Mouse (Mus musculus) liver, embryonic 16.5 days (tissue): Measurements from ENCODE around the gene Ifi214. TPM values are rescaled to one million over a fixed set of nuclear protein-coding genes. Genes with fewer than 3 reads are reported as not detected.
"Not testable (repeated sequence)": the region's sequence is repeated elsewhere in the genome, so short reads cannot be mapped to it uniquely, and the experiment has no call there.

ENCODE experiments used
- ATAC-seq: fragments of 200-750 bp; cut with Nextera tagmentation; 2 replicates; pipeline ENCODE4 v1.8.0; 2017; ENCODE audit warnings: low read depth, mild to moderate bottlenecking, moderate number of reproducible peaks, moderate library complexity
- H3K27ac ChIP-seq: fragments of 300-500 bp; sonication (generic); 2 replicates; pipeline ENCODE4 v1.5.1; 2014; ENCODE audit warnings: mild to moderate bottlenecking, low read length
- H3K27me3 ChIP-seq: fragments of 300-500 bp; sonication (generic); 2 replicates; pipeline ENCODE4 v1.6.1; 2014; ENCODE audit warnings: low read depth, low read length, mixed read lengths; ENCODE audit not compliant: control insufficient read depth, insufficient read depth
- H3K36me3 ChIP-seq: fragments of 300-500 bp; sonication (generic); 2 replicates; pipeline ENCODE4 v1.6.1; 2014; ENCODE audit warnings: mild to moderate bottlenecking; ENCODE audit not compliant: control insufficient read depth, insufficient read depth
- H3K4me1 ChIP-seq: fragments of 300-500 bp; sonication (generic); 2 replicates; pipeline ENCODE4 v1.6.1; 2014; ENCODE audit warnings: low read depth, low read length, mixed read lengths; ENCODE audit not compliant: control insufficient read depth
- H3K4me2 ChIP-seq: fragments of 300-500 bp; sonication (generic); 2 replicates; pipeline ENCODE4 v1.6.1; 2014; ENCODE audit warnings: low read depth, low read length, mixed read lengths
- H3K4me3 ChIP-seq: fragments of 300-500 bp; sonication (generic); 2 replicates; pipeline ENCODE4 v1.5.1; 2014; ENCODE audit warnings: low read depth, mild to moderate bottlenecking, low read length
- H3K9ac ChIP-seq: fragments of 300-500 bp; sonication (generic); 2 replicates; pipeline ENCODE4 v1.6.1; 2014; ENCODE audit warnings: low read depth, low read length
- H3K9me3 ChIP-seq: fragments of 300-500 bp; sonication (generic); replicated peaks from 2 replicates; pipeline ENCODE4 v1.6.1; 2016; ENCODE audit warnings: low read length; ENCODE audit not compliant: control insufficient read depth
- WGBS: fragments of 180-500 bp; shearing (Covaris S2); extraction: QIAGEN DNeasy Blood & Tissue Kit; methylation state at CpG from one replicate; pipeline ENCODE4 v1.1.7; 2014; ENCODE audit not compliant: insufficient replicate concordance; 5-methylcytosine and 5-hydroxymethylcytosine counted together
- microRNA-seq: library from miRNA; unstranded; fragments of <30 nt; microRNA quantifications from one replicate; pipeline ENCODE4, GENCODE M21; 2016
- polyA plus RNA-seq: library from polyadenylated mRNA; unstranded; fragments of >200 nt; fragmentation: Nextera tagmentation; extraction: Ambion mirVana; gene quantifications from 2 replicates; pipeline ENCODE4 v1.2.1, GENCODE M21; 2015

Ifi214 gene
- polyA plus RNA-seq, 1 experiment from 2014 or later = 0.01 TPM

- not testable (repeated sequence) for H3K27me3 ChIP-seq, H3K9ac ChIP-seq, H3K4me1 ChIP-seq, H3K4me2 ChIP-seq, H3K9me3 ChIP-seq, ATAC-seq, H3K36me3 ChIP-seq, H3K27ac ChIP-seq, H3K4me3 ChIP-seq
- 60% methylated on average over 3 of the region's 3 CpGs for WGBS
Observed at GRCm38 (mm10) chr1:173481182-173481574, 54.6 kb downstream of the Ifi214 start.

GRCm38 (mm10) chr1:173480399-173481181 is 55.2 kb downstream of the Ifi214 start:
- WGBS = 68% methylated on average over 5 of the region's 5 CpGs
- H3K4me3 ChIP-seq, H3K27ac ChIP-seq, H3K27me3 ChIP-seq, ATAC-seq, H3K9ac ChIP-seq, H3K9me3 ChIP-seq, H3K4me2 ChIP-seq, H3K36me3 ChIP-seq, H3K4me1 ChIP-seq: not testable (repeated sequence)

Small RNAs within 50 kb of the gene (microRNA-seq; reads per million reads assigned to microRNA genes)
- gene Gm44481 = not detected

Other genes with a start within 250 kb of the Ifi214 start
- gene Ackr1, start 202.2 kb downstream of the Ifi214 start, polyA plus RNA-seq = 69.3 and 71.7 TPM in 2 replicates
- gene Aim2, start 185.1 kb downstream of the Ifi214 start, polyA plus RNA-seq = 3.6 and 3.8 TPM in 2 replicates
- 1.7 and 1.8 TPM in 2 replicates for gene Cadm3, start 168.3 kb downstream of the Ifi214 start, polyA plus RNA-seq
- gene Ifi206, start 44.9 kb downstream of the Ifi214 start, polyA plus RNA-seq = 0.07 and 0.26 TPM in 2 replicates
- gene Ifi213, start 63.3 kb upstream of the Ifi214 start, polyA plus RNA-seq = 0.16 and 0.24 TPM in 2 replicates
- gene Ifi209, start 95.0 kb upstream of the Ifi214 start, polyA plus RNA-seq = 0.78 and 1.1 TPM in 2 replicates
- gene Ifi208, start 137.7 kb upstream of the Ifi214 start, polyA plus RNA-seq = not detected in 2 replicates
- gene Ifi207, start 205.8 kb upstream of the Ifi214 start, polyA plus RNA-seq = 1.5 and 1.9 TPM in 2 replicates
- gene Ifi204, start 231.0 kb upstream of the Ifi214 start, polyA plus RNA-seq = 3.9 and 4.6 TPM in 2 replicates